Mouse (Mus musculus): Measurements from ENCODE around the gene Elavl2. TPM values are rescaled to one million over a fixed set of nuclear protein-coding genes. Genes with fewer than 3 reads are reported as not detected.

Elavl2 gene
- total RNA-seq, 1 experiment from 2014 or later = not detected

DNA sequence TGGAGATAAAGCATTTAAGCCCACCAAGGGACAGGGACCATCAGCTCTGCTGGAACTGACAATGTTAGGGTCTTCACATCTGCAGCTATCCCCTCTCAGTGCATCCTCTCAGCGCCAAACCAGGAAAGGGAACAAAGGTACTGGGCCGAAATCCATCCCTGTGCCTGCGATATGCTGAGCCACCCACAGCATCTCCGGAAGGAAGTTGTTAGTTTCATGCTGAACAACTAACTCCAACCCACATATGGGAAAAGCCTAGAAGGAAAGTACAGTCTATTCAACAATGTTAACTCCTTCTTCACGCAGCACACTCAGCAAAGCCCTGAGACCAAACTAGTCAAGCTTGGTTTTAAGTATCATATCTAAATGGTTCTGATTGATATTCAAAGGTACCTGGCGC is 167.0 kb downstream of the Elavl2 start:
- no peak for ATAC-seq (ENCODE audit: extremely low read depth, insufficient number of reproducible peaks, low FRiP score, poor library complexity, severe bottlenecking)

DNA sequence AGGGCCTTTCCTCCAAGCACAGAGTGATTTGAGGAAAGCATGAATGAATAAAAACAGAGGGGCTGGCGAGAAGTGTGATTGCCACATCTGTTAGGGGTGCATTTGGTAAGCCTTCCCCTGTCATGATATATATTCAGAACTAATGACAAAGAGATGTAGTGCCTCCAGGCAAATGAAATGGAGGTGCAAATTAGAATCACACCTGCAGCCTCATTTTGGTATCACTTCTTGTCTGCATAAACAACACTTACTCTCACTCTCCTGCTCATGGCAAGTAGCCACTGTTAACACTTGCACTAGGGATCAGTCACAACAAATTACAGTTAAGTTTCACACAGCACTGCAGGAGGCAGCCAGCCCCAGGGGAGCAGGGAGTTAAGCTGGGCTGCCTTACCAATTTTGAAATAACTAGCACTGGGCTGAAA is 170.1 kb downstream of the Elavl2 start:
- ATAC-seq (ENCODE audit: extremely low read depth, insufficient number of reproducible peaks, low FRiP score, poor library complexity, severe bottlenecking) = no peak

GRCm38 (mm10) chr4:91228341-91228740 is 172.2 kb downstream of the Elavl2 start:
- no peak for ATAC-seq (ENCODE audit: extremely low read depth, insufficient number of reproducible peaks, low FRiP score, poor library complexity, severe bottlenecking)

- ATAC-seq (ENCODE audit: extremely low read depth, insufficient number of reproducible peaks, low FRiP score, poor library complexity, severe bottlenecking) = no peak
Observed at GRCm38 (mm10) chr4:91223811-91224210, 176.8 kb downstream of the Elavl2 start.

DNA sequence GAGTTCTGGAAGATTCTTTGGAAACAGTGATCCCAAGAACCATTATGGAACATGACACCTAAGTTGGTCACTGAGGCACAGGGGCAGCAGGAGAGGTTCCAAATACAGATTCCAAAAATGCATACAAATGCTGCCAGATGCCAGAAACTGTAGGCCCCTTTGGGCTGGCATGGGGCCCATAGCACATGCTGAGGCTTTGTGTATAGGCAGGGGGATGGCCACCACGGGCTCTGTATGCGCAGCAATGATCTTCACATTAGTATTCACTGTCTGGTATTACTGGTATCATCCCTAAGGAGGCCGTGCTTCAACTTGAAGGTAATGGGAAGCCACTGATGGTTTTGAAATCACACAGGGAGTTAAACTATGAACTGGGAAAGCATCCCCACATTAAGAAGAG is 181.3 kb downstream of the Elavl2 start:
- no peak for ATAC-seq (ENCODE audit: extremely low read depth, insufficient number of reproducible peaks, low FRiP score, poor library complexity, severe bottlenecking)

DNA sequence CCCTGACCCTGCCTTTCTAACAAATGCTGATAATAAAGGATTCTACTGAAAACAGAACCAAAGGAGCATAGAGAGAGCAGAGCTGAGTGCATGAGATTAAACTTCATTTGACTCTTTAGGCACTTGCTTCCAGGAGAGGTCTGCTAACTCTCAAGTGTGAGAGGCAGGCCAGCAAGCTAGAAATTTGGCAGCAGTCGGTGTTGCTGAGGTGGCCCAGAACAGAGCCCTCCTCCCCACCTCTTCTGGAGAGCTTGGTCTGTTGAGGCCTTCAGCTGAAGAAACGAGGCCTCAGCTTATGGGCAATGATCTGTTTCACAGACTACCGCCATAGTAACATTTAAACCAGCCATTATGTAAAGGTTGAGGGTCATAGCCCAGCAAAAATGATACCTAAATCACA is 186.7 kb downstream of the Elavl2 start:
- ATAC-seq (ENCODE audit: extremely low read depth, insufficient number of reproducible peaks, low FRiP score, poor library complexity, severe bottlenecking) = no peak

- no peak for ATAC-seq (ENCODE audit: extremely low read depth, insufficient number of reproducible peaks, low FRiP score, poor library complexity, severe bottlenecking)
Observed at GRCm38 (mm10) chr4:91208415-91209292, 191.9 kb downstream of the Elavl2 start.
